Comparison of ENCODE assay signal across 21 mouse cellular contexts in the genomic region with DNA sequence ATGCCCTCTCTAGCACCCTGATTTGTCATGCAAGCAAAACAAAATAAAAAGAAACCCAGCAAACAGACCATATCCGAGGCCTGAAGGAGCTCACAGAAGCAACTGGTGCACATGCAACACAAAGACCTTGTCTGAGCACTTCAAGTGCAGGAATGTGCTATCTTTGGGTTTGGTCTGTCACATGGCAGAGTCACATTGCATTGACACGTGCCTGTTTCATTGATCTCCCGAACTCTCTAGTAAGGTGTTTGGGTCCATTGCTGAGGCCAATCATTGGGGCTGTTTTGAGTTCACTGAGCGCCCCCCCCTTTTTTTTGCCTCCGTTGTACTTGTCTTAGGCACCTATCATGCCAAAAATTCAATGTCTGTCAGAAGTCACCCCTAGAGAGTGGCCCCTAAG. TPM values are rescaled to one million over a fixed set of nuclear protein-coding genes. Genes with fewer than 3 reads are reported as not detected.
"Had no signal": no experiment of that assay in that cellular context is flagged by ENCODE, and none has a peak within 500 bp of the region (broad histone marks: within the 10 kb centered on the region; RNA-seq: fewer than 3 reads in every experiment).

No protein-coding gene starts in this region.

- H3K4me3 ChIP-seq: lung, embryonic 15.5 days; megakaryocyte, embryonic 14.5 days; midbrain, embryonic 13.5 days; midbrain, embryonic 15.5 days; neural tube, embryonic 13.5 days; neural tube, embryonic 15.5 days had no signal

- DNase-seq: lung, adult 2 months; lung, postnatal 14 days; lung, postnatal 36 days; retina, postnatal 1 day; right cerebral cortex, adult 18-20 months; right cerebral cortex, postnatal 25 days; right cerebral cortex, postnatal 4 days; spleen, adult 18-20 months; thymus, adult 18-20 months; thymus, postnatal 14 days; thymus, postnatal 36 days had no signal

- ATAC-seq: lung, postnatal 0 days; midbrain, embryonic 13.5 days; midbrain, embryonic 15.5 days had no signal

- H3K9me3 ChIP-seq: lung, embryonic 15.5 days; neural tube, embryonic 15.5 days had no signal

- H3K9ac ChIP-seq: lung, embryonic 15.5 days; midbrain, embryonic 13.5 days; midbrain, embryonic 15.5 days; neural tube, embryonic 13.5 days; neural tube, embryonic 15.5 days had no signal

- H3K27me3 ChIP-seq: lung, embryonic 15.5 days; megakaryocyte, embryonic 14.5 days; midbrain, embryonic 13.5 days; midbrain, embryonic 15.5 days; neural tube, embryonic 13.5 days; neural tube, embryonic 15.5 days had no signal

- H3K27ac ChIP-seq: lung, embryonic 15.5 days; macrophage; midbrain, embryonic 13.5 days; midbrain, embryonic 15.5 days; neural tube, embryonic 13.5 days; neural tube, embryonic 15.5 days had no signal

- H3K36me3 ChIP-seq: lung, embryonic 15.5 days; midbrain, embryonic 13.5 days; midbrain, embryonic 15.5 days; neural tube, embryonic 13.5 days; neural tube, embryonic 15.5 days had no signal

- H3K4me2 ChIP-seq: lung, embryonic 15.5 days; midbrain, embryonic 11.5 days; midbrain, embryonic 13.5 days; midbrain, embryonic 15.5 days; neural tube, embryonic 13.5 days; neural tube, embryonic 15.5 days had no signal

- H3K4me1 ChIP-seq: megakaryocyte, embryonic 14.5 days; midbrain, embryonic 13.5 days; midbrain, embryonic 15.5 days; neural tube, embryonic 13.5 days; neural tube, embryonic 15.5 days had no signal

RNA-seq across cellular contexts. Expression of gene Il1r1, which starts 7.4 kb away (rescaled TPM):
- total RNA-seq: monocyte, adult 5-6 weeks had no signal
